In the genomic region with DNA sequence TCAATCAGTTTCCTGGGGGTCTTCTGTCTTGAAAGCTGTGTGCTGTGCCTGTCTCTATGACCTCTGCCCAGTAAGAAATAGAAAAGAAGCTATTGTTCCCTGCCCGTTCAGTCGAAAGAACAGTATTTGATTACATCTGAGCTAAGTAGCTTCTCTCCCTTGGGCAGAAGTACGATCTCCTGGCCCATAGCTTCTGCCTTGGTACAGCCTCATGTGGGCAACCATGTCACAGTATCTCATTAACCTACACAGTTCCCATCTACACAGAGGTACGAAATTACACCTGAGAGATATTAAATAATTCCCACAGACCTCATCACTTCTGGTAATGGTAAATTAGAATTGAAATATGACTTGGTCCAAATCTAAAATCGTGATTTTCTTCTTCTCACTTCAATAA, we compare ENCODE assay signal across 26 mouse cellular contexts.
A peak's percentile ranks its signal among the peaks of the same experiment; 100 is the strongest.
DNase-seq lines count a peak whose midpoint lies in the region; ATAC-seq and TF ChIP-seq lines count a peak whose summit lies in the region.
"Had no signal": no experiment of that assay in that cellular context is flagged by ENCODE, and none has a peak within 500 bp of the region (broad histone marks: within the 10 kb centered on the region; RNA-seq: fewer than 3 reads in every experiment).

No protein-coding gene starts in this region.

- ATAC-seq in hindbrain, embryonic 15.5 days (ENCODE audit: low FRiP score, low read depth) = peak; percentile 66
- ATAC-seq: forebrain, embryonic 13.5 days; forebrain, embryonic 16.5 days; intestine, embryonic 15.5 days had no signal

- H3K4me1 ChIP-seq in hindbrain, embryonic 15.5 days (replicated peaks) = no peaks in the 10 kb centered on the region
- H3K4me1 ChIP-seq in hindbrain, embryonic 10.5 days (replicated peaks) = peaks cover 11% of the 10 kb centered on the region
- H3K4me1 ChIP-seq: forebrain, embryonic 13.5 days; heart, embryonic 15.5 days; intestine, embryonic 15.5 days had no signal

- H3K27me3 ChIP-seq in hindbrain, embryonic 15.5 days = no peaks in the 10 kb centered on the region
- H3K27me3 ChIP-seq in hindbrain, embryonic 10.5 days (ENCODE audit: insufficient read depth, poor library complexity, severe bottlenecking) = no peaks in the 10 kb centered on the region
- H3K27me3 ChIP-seq: forebrain, embryonic 13.5 days; heart, embryonic 12.5 days; heart, embryonic 15.5 days; intestine, embryonic 15.5 days had no signal

- H3K9ac ChIP-seq in hindbrain, embryonic 15.5 days = no peak overlapping the region
- H3K9ac ChIP-seq: forebrain, embryonic 13.5 days; heart, embryonic 12.5 days; heart, embryonic 15.5 days; intestine, embryonic 15.5 days had no signal

- H3K4me2 ChIP-seq in hindbrain, embryonic 15.5 days = no peak overlapping the region
- H3K4me2 ChIP-seq: forebrain, embryonic 13.5 days; heart, embryonic 12.5 days; heart, embryonic 15.5 days; intestine, embryonic 15.5 days had no signal

- TF ChIP-seq POLR2A in brain, embryonic 14.5 days (IDR thresholded peaks at IDR 0.05; ENCODE audit: borderline replicate concordance, extremely low read depth, insufficient read depth, insufficient read length, poor library complexity, severe bottlenecking) = no peak

- TF ChIP-seq CTCF in brain, embryonic 14.5 days (IDR thresholded peaks at IDR 0.05; ENCODE audit: borderline replicate concordance, extremely low read depth, insufficient read depth, insufficient read length) = no peak

- H3K9me3 ChIP-seq in hindbrain, embryonic 15.5 days = no peaks in the 10 kb centered on the region
- no peaks in the 10 kb centered on the region for H3K9me3 ChIP-seq in hindbrain, embryonic 10.5 days
- H3K9me3 ChIP-seq: forebrain, embryonic 10.5 days; forebrain, embryonic 13.5 days; G1E; heart, embryonic 12.5 days; heart, embryonic 15.5 days; intestine, embryonic 15.5 days had no signal

- DNase-seq in embryo, embryonic 10.5 days (ENCODE audit: low spot score) = peak; percentile 9
- DNase-seq in embryo, embryonic 11 days = no peak
- DNase-seq in hindbrain, embryonic 10.5 days (ENCODE audit: low spot score) = no peak
- peak; percentile 19 for DNase-seq in brain, embryonic 14.5 days (ENCODE audit: low read depth)
- DNase-seq in retina, postnatal 1 day = peak; percentile 37
- DNase-seq in lung, postnatal 14 days = no peak
- DNase-seq: adrenal gland, adult 2 months; adrenal gland, postnatal 14 days; B cell, adult 2 months; cerebellum, adult 11-12 months; cerebellum, adult 8-10 months; cerebellum, postnatal 10 days; cerebellum, postnatal 36 days; gastrocnemius, postnatal 10 days; gastrocnemius, postnatal 36 days; heart, postnatal 10 days; heart, postnatal 36 days; kidney, adult 11 months had no signal

- no peaks in the 10 kb centered on the region for H3K36me3 ChIP-seq in hindbrain, embryonic 15.5 days
- no peaks in the 10 kb centered on the region for H3K36me3 ChIP-seq in hindbrain, embryonic 10.5 days
- H3K36me3 ChIP-seq: forebrain, embryonic 10.5 days; G1E; heart, embryonic 12.5 days; heart, embryonic 15.5 days; intestine, embryonic 15.5 days had no signal

- 30% methylated on average over 5 of the region's 5 CpGs for WGBS in hindbrain, embryonic 15.5 days
- 36% methylated on average over 5 of the region's 5 CpGs for WGBS in hindbrain, embryonic 10.5 days

- no peak overlapping the region for H3K27ac ChIP-seq in hindbrain, embryonic 15.5 days (replicated peaks)
- no peak overlapping the region for H3K27ac ChIP-seq in hindbrain, embryonic 10.5 days
- H3K27ac ChIP-seq: forebrain, embryonic 10.5 days; forebrain, embryonic 13.5 days; heart, embryonic 15.5 days; intestine, embryonic 15.5 days had no signal

- no peak overlapping the region for H3K4me3 ChIP-seq in hindbrain, embryonic 15.5 days
- no peak overlapping the region for H3K4me3 ChIP-seq in hindbrain, embryonic 10.5 days
- H3K4me3 ChIP-seq: forebrain, embryonic 10.5 days; forebrain, embryonic 13.5 days; heart, embryonic 12.5 days; heart, embryonic 15.5 days; intestine, embryonic 15.5 days had no signal

Comparison
In these comparisons a context has a peak if more than half of its experiments do, and no peak if none do; other contexts are left out.
1. DNase-seq: peak in embryo, embryonic 10.5 days (single experiment), brain, embryonic 14.5 days (single experiment) and retina, postnatal 1 day (single experiment); none in embryo, embryonic 11 days (single experiment), hindbrain, embryonic 10.5 days (single experiment) and lung, postnatal 14 days (single experiment).